Mouse (Mus musculus) kidney, postnatal 14 days (tissue): ENCODE measurements at regions not wholly inside any gene's neighbourhood (a gene's known extent, or its start where the extent isn't known, plus 50 kb on each side); places are given as distances from the start of the nearest gene placed in this dataset.

Experiments used
- DNase-seq: peaks from one replicate; pipeline ENCODE4 v3.0.0; 2022; ENCODE audit warnings: mixed read lengths

- DNase-seq, result peak; percentile 4
Observed at GRCm38 (mm10) chr4:153003338-153003737, 479.3 kb downstream of the Ajap1 start.

GRCm38 (mm10) chr4:153002516-153002915, 480.1 kb downstream of the Ajap1 start:
- no peak for DNase-seq

GRCm38 (mm10) chr4:153001761-153002160, 480.9 kb downstream of the Ajap1 start:
- DNase-seq, result no peak

GRCm38 (mm10) chr4:152999526-152999925, 483.1 kb downstream of the Ajap1 start:
- DNase-seq, result no peak

- DNase-seq, result no peak
Observed at GRCm38 (mm10) chr4:152997251-152997650, 485.4 kb downstream of the Ajap1 start.

GRCm38 (mm10) chr4:152996641-152997040, 486.0 kb downstream of the Ajap1 start:
- no peak for DNase-seq

GRCm38 (mm10) chr4:152995052-152995595, 487.5 kb downstream of the Ajap1 start:
- DNase-seq, result peak; percentile 72

GRCm38 (mm10) chr4:152994206-152994605, 488.4 kb downstream of the Ajap1 start:
- no peak for DNase-seq

GRCm38 (mm10) chr4:152990266-152990665, 492.3 kb downstream of the Ajap1 start:
- DNase-seq, result peak; percentile 3

- DNase-seq, result no peak
Observed at GRCm38 (mm10) chr4:152987726-152988125, 494.9 kb downstream of the Ajap1 start.

GRCm38 (mm10) chr4:152975012-152975675, 497.5 kb upstream of the Kcnab2 start:
- no peak for DNase-seq

GRCm38 (mm10) chr4:152963001-152963400, 485.3 kb upstream of the Kcnab2 start:
- no peak for DNase-seq

- no peak for DNase-seq
Observed at GRCm38 (mm10) chr4:152962165-152962564, 484.5 kb upstream of the Kcnab2 start.

- no peak for DNase-seq
Observed at GRCm38 (mm10) chr4:152961677-152962076, 484.0 kb upstream of the Kcnab2 start.

- no peak for DNase-seq
Observed at GRCm38 (mm10) chr4:152959627-152960230, 482.1 kb upstream of the Kcnab2 start.

- DNase-seq, result peak; percentile 1
Observed at GRCm38 (mm10) chr4:152953237-152953974, 475.7 kb upstream of the Kcnab2 start.

- DNase-seq, result no peak
Observed at GRCm38 (mm10) chr4:152948956-152949355, 471.3 kb upstream of the Kcnab2 start.

GRCm38 (mm10) chr4:152941159-152941558, 463.5 kb upstream of the Kcnab2 start:
- DNase-seq, result no peak

- no peak for DNase-seq
Observed at GRCm38 (mm10) chr4:152936614-152937013, 458.9 kb upstream of the Kcnab2 start.

GRCm38 (mm10) chr4:152935484-152935883, 457.8 kb upstream of the Kcnab2 start:
- no peak for DNase-seq

GRCm38 (mm10) chr4:152928422-152928985, 450.8 kb upstream of the Kcnab2 start:
- DNase-seq, result no peak

- no peak for DNase-seq
Observed at GRCm38 (mm10) chr4:152920261-152920660, 442.6 kb upstream of the Kcnab2 start.

GRCm38 (mm10) chr4:152919851-152920250, 442.2 kb upstream of the Kcnab2 start:
- no peak for DNase-seq
